Mouse (Mus musculus) ES-CJ7 (cell line): Measurements from ENCODE around the gene Olfr631.
A peak's percentile ranks its signal among the peaks of the same experiment; 100 is the strongest.
"Not testable (repeated sequence)": the region's sequence is repeated elsewhere in the genome, so short reads cannot be mapped to it uniquely, and the experiment has no call there.

Source experiments
- DNase-seq: peaks from one replicate; pipeline ENCODE4 v3.0.0; 2011; ENCODE audit warnings: low read depth, low spot score

Olfr631 gene

DNA sequence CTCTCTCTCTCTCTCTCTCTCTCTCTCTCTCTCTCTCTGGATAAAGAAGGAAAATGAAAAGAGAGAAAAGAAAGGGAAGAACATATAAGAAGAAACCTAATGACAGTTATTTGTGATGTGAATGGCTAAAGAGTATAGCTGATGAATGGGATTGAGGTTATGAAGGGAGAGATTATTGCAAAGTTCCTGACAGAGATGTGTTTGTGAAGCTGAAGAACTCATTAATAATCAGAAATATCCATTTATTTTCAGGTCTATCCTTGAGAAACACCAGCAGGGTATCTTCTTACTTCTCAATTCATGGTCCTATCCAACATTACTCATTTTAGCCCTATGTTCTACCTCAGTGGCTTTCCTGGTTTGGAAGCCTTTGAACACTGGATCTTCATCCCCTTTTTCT, at the start of gene Olfr631:
Gene Olfr631, plus strand, starts transcription at position 301 of the 400 bp plus-strand sequence.
- DNase-seq = no peak

DNA sequence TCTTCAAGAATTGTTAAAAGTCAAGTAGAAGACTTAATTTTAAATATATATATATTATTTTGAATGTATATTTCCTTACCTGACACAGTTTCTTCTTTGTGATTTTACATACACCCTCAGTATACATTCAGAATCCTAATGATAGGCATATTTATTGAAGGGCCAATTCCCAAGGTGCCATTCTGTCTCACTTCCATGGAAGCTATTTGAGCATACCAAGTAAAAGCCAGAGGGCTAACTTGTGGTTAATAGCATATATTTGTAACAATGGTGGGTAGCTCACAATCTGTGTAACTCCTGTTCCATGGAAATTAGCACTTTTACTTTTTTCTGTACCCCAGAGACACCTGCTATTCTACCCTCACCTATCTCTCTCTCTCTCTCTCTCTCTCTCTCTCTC, 42.5 kb upstream of the Olfr631 start, which contains the start of gene Olfr66:
Gene Olfr66, minus strand, starts transcription at position 101 of the 400 bp plus-strand sequence.
- DNase-seq = no peak

DNA sequence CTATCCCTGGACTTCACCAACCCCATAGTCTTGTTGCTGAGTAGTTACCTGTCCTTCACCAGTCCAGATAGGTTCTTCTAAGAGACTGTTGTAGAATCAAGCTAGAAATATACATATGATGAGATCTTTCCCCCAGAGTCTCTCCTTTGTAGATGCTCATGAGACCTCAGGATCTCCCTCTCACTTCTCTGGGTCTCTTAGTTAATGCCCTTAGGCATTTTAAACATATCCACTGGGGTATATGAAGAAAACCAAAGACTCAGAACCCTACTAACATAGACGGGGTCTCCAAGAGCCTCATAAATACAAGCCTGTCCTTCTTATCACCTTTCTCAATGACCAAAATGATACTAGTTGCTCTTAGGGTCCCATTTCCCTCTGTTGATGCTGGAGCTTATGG, 34.2 kb upstream of the Olfr631 start, which contains the start of gene Olfr64:
Gene Olfr64, minus strand, starts transcription at position 101 of the 400 bp plus-strand sequence.
- no peak for DNase-seq

DNA sequence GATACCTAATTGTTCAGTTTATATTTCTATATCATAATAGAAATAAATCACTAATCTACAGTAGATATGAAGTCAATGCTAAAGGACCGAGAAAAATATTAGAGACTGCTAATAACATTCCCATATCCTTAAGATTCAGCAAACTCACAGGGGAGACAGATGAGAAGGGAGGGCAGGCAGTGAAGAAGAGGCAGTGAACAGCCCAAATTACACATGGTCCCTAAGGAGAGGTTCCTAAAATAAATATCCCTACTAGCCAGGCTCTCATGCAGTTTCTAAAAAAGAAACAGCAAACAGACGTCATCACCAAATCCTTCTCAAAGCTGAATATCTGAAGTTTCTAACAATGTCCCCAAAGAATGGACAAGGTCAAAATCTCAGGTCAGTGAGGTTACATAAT, 25.4 kb upstream of the Olfr631 start, which contains the start of gene Olfr65:
Gene Olfr65, plus strand, starts transcription at position 301 of the 400 bp plus-strand sequence.
- no peak for DNase-seq

DNA sequence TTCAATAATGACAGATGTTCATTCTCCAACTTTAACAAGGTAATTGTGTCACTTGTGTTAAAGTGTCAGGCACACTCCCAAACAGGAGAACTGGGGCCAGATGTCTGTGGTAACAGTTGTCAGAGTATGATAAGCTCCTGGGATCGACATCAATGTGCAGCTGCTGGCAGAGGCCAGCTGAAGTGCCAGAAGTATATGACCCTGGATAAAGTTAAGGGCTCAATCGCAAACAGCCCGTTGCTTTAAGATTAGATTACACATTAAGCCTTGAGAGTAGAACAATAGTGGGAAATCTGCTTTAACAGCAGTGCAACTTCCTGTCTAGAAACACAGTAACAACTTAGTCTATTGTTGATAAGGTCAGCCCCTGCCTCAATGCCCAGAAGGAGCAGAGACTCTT, 18.6 kb upstream of the Olfr631 start:
- DNase-seq = no peak

DNA sequence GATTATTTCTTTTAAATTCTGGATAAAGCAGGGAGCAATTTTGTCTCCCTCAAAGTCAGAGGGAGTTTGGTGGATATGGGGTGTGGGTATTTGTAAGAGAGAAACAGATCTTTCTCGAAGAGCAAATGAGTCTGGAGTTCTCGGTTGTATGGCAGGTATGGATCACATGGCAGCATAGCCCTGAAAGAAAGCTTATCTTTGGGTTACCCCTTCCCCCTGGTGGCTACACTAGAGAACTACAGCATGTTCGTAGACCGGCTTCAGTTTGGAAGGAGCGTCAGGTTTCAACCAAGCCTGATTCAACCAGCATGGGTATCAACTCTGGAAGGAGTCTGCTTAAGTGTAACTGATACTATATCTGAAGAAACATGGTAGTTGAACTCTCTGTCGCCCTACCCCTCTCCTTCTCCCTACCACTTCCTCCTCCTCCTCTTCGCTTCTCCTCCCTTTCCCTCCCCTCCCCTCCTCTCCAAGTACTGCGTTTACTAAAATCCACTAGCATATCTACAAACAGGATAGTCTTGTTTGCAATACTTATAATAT, 15.6 kb upstream of the Olfr631 start:
- peak; percentile 30 for DNase-seq

DNA sequence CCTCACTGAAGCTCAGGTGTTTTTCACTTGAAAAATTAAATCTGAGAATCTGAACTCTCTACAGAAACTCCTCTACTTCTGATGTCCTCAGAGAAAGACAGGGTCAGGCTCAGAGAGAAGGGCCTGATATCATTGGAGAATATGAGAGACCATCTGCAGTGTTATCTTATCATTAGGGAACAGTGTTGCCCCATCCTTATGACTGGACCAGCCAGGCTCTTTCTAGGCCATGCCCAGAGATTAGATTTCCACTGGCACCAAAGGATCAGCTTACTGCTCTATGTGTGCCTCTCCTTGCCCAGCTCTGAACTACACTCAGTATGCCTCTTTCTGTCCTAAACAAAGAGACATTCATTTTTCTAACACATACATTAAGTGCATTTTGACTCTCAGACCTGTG, 13.3 kb upstream of the Olfr631 start:
- no peak for DNase-seq

DNA sequence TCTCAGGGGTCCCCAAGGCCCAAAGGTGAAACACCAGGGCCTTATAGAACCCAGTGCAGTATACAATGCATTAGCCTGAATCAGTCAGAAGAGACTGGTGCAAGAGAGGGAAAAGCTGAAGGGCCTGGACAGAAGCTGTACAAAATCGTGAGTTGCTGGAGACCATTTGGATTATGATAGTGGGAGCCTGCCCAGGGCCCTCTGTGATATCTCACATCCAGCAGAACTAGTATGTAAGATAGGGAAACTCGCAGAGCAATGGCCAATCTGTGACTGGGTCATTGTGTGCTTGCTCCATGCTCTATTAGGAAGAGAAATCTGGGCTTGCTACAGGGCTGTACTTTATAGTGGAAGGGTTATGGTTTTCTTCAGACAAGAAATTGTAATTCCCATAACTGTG, 5.6 kb downstream of the Olfr631 start, which contains the start of gene Olfr632:
Gene Olfr632, plus strand, starts transcription at position 84 of the 400 bp plus-strand sequence.
- DNase-seq = no peak

DNA sequence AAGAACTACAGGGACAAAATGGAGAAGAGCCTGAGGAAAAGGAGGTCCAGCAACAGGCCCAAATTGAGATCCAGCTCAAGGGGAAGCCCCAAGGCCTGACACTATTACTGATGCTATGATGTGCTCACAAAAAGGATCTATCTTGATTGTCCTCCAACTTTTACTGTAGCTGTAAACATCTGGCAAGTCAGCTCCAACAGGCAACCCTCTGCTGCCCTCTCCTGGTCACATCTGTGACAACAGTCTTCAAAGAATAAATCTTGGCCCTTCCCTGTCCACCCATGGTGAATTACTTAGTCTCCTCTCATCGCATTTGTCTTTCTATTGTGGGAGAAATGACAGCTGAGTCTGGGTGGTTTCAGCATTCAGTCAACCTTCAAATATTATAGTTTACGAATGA, 14.1 kb downstream of the Olfr631 start:
- DNase-seq = peak; percentile 63

DNA sequence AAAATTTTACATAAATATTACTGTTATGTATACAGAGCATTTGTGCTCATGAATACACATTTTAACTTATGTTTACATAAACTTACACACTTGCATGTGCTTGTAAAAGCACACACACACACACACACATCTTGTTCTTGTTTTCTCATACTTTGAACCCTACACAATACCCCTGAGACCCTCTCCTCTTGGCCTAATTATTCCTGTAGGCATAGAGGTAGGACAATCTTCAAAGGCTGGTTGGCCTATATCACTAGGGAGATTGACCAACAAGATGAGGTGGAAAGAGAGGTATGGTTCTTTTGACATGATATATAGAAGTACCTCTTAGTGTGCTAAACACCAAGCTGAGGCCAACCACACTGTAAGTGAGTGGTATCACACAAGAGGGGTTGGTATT, 15.5 kb downstream of the Olfr631 start, which contains the start of gene Olfr633:
Gene Olfr633, plus strand, starts transcription at position 301 of the 400 bp plus-strand sequence.
- DNase-seq = no peak

DNA sequence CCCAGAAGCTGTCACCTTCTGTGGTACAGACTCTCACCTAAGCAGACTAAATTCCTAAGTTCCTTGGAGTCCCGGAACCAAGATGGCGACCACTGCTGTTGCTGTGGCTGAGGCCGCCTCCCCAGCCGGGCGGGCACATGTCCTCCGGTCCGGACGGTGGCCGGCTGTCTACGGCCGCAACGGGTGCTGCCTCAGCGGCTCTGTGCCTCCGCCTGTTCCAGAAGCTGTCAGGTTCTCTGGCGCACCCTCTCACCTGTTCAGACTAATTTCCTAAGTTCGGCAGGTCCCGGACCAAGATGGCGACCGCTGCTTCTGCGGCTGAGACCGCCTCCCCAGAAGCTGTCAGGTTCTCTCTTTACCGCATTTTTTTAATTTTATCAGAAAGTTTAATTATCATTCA, 38.2 kb downstream of the Olfr631 start:
- not testable (repeated sequence) for DNase-seq

DNA sequence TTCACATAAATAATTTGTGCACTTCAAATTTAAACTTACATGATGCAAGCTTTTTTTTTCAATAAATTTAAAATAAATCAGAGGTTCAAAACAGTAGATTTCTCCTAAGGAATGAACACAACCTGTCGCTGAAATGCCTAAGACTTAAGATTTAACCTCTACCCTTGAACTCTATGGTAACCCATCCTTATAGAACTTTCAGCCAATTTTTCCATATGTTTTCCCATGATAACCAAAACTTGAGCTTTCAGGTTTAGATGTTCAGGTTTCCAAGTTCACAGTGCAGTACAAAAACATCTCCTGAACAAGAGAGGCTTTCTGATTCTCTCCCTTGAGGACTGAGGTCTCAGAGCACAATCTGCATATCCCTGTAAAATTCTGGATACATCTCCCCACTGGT, 42.2 kb downstream of the Olfr631 start, which contains the start of gene Olfr635:
Gene Olfr635, plus strand, starts transcription at position 301 of the 400 bp plus-strand sequence.
- DNase-seq = no peak

DNA sequence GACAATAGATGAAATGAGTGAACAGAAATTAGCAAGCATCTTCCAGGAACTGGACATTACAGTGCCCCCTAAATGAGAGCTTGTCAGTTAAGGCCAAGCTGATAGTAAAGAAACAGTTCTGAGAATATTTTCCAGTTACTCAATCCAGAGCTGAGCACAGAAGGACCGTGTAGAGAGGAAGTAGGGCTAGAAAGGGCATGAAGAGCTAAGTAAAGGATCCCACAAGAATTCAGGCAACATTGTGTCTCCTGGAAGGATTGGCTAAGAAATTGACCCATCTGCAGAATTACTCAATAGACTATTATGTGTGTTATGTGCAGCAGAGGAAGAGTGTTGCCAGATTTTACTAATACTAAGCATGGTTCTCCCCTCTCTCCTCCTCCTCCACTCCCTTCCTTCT, 43.2 kb downstream of the Olfr631 start:
- DNase-seq = no peak
